In genomic region chr16:34274607-34275006, GRCm38 (mm10) we compare ENCODE assay signal across 11 mouse cellular contexts.
A peak's percentile ranks its signal among the peaks of the same experiment; 100 is the strongest.
DNase-seq lines count a peak whose midpoint lies in the region; TF ChIP-seq lines count a peak whose summit lies in the region.
"Had no signal": no experiment of that assay in that cellular context is flagged by ENCODE, and none has a peak within 500 bp of the region (broad histone marks: within the 10 kb centered on the region; RNA-seq: fewer than 3 reads in every experiment).

No protein-coding gene starts in this region.

- peak; percentile 1; the same call in 1 of the 2 replicates for TF ChIP-seq CTCF in left cerebral cortex, adult 2 months (IDR thresholded peaks at IDR 0.05)

- peak overlapping the region; percentile 52 for H3K27ac ChIP-seq in left cerebral cortex, adult 2 months

- DNase-seq in left cerebral cortex, adult 2 months (ENCODE audit: extremely low spot score in 1 of 2, low spot score in 2 of 2): no peak
- no peak for DNase-seq in left cerebral cortex, adult 11 months (ENCODE audit: low spot score)
- DNase-seq in 3T3-L1 (ENCODE audit: low read depth, low spot score) (peak; percentile 63), R1 (ENCODE audit: low read depth, low spot score) (peak; percentile 30)
- DNase-seq in kidney, postnatal 10 days: peak; percentile 47
- DNase-seq in adrenal gland, adult 18-20 months (ENCODE audit: low spot score in 2 of 2): no peak
- no peak for DNase-seq in embryo, embryonic 10.5 days (ENCODE audit: low spot score)
- no peak for DNase-seq in gastrocnemius, postnatal 14 days
- DNase-seq: gastrocnemius, postnatal 10 days; thymus, postnatal 14 days had no signal

- intact Hi-C loops in left cerebral cortex, adult 2 months (cut with DNase I): no loop called here
- intact Hi-C loops in gastrocnemius, postnatal 14 days (cut with DNase I; ENCODE audit: low total_unique reads): no loop called here

- H3K4me3 ChIP-seq in left cerebral cortex, adult 2 months: no peak overlapping the region
- H3K4me3 ChIP-seq: erythroblast, embryonic 14.5 days had no signal

Comparison
In these comparisons a context has a peak if more than half of its experiments do, and no peak if none do; other contexts are left out.
1. DNase-seq: peak in 3T3-L1 (single experiment), R1 (single experiment) and kidney, postnatal 10 days (single experiment); none in left cerebral cortex, adult 2 months (0 of 2), left cerebral cortex, adult 11 months (single experiment), adrenal gland, adult 18-20 months (0 of 2), embryo, embryonic 10.5 days (single experiment) and gastrocnemius, postnatal 14 days (single experiment).